In genomic region chr16:50309411-50310042, GRCm38 (mm10) we compare ENCODE assay signal across 8 mouse cellular contexts.
DNase-seq lines count a peak whose midpoint lies in the region.

No protein-coding gene starts in this region.

- intact Hi-C loops in heart, postnatal 36 days (cut with DNase I), result loop anchor here (5.0 kb wide), 3 partner anchors 52 to 797 kb away; no protein-coding TSS in a partner anchor

- peak; percentile 99 for DNase-seq in 3T3-L1 (ENCODE audit: low read depth, low spot score)
- peak; percentile 87 for DNase-seq in adrenal gland, postnatal 14 days
- DNase-seq in frontal cortex, adult 2 months (ENCODE audit: extremely low spot score in 1 of 2, low spot score in 1 of 2), result peak; percentile 67 to 86
- DNase-seq in heart, postnatal 36 days, result peak; percentile 78 to 80
- DNase-seq in left cerebral cortex, adult 11 months (ENCODE audit: low spot score), result peak; percentile 55
- peak; percentile 65 for DNase-seq in ovary, adult 18-20 months (ENCODE audit: low spot score)
- DNase-seq in c-Kit-positive CD71-positive TER-119-positive erythroid progenitor cells, embryonic 14.5 days (ENCODE audit: low spot score), result no peak
- no peak for DNase-seq in spleen, postnatal 36 days (ENCODE audit: low spot score in 2 of 2)

Comparison
In these comparisons a context has a peak if more than half of its experiments do, and no peak if none do; other contexts are left out.
1. DNase-seq: peak in 3T3-L1 (single experiment), adrenal gland, postnatal 14 days (single experiment), frontal cortex, adult 2 months (2 of 2), heart, postnatal 36 days (2 of 2), left cerebral cortex, adult 11 months (single experiment) and ovary, adult 18-20 months (single experiment); none in c-Kit-positive CD71-positive TER-119-positive erythroid progenitor cells, embryonic 14.5 days (single experiment) and spleen, postnatal 36 days (0 of 2).